Mouse (Mus musculus): ENCODE measurements around the gene Sgpp1. TPM values are rescaled to one million over a fixed set of nuclear protein-coding genes. Genes with fewer than 3 reads are reported as not detected.
A peak's percentile ranks its signal among the peaks of the same experiment; 100 is the strongest.

Gene Sgpp1
- polyA plus RNA-seq, 1 experiment = 26.0 TPM

DNA sequence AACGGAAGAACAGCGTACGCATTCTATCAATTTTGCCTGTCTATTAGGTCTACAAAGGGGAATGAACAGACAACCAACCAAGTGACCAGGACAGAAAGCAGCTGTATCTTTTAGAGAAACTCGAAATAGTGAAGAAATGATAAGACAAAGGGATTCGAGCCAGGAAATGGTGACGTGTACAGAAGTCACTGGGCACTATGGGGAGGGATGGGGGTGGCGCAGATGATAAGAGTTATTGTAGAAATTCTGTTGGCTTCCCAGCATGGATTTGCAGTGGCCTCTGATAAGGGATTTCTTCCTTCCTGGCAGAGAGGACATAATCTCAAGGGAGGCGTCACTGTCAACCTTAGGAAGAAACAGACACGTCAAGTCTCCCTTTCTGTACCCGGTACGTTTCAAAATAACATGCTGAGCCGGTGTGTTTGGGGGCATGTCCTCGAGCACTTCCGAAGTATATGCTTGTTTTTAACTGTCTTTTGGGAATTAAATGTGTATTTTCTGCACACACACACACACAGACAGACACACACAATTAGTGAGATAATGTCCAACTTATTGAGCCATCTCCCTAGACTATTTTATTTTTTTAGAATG is 10.3 kb upstream of the Sgpp1 start:
- H3K4me1 ChIP-seq (ENCODE audit: control insufficient read depth, insufficient read depth, insufficient read length) = no peaks in the 10 kb centered on the region
- no peak for DNase-seq (ENCODE audit: low read depth in 1 of 2, low spot score in 2 of 2)
- WGBS = 74% methylated on average over 14 of the region's 14 CpGs
- no peak for TF ChIP-seq CTCF (IDR thresholded peaks at IDR 0.05; ENCODE audit: extremely low read depth, insufficient read depth, insufficient read length, insufficient replicate concordance)
- no peak for TF ChIP-seq POLR2A (IDR thresholded peaks at IDR 0.05; ENCODE audit: low read depth, low read length)
- no peaks in the 10 kb centered on the region for H3K36me3 ChIP-seq (ENCODE audit: control insufficient read depth, insufficient read depth, low read length)
- H3K27me3 ChIP-seq (ENCODE audit: control insufficient read depth, insufficient read depth, low read length) = no peaks in the 10 kb centered on the region
- H3K27ac ChIP-seq (ENCODE audit: insufficient read depth, low read length) = no peak overlapping the region
- H3K4me3 ChIP-seq (ENCODE audit: extremely low read depth, insufficient read depth, insufficient read length) = no peak overlapping the region

DNA sequence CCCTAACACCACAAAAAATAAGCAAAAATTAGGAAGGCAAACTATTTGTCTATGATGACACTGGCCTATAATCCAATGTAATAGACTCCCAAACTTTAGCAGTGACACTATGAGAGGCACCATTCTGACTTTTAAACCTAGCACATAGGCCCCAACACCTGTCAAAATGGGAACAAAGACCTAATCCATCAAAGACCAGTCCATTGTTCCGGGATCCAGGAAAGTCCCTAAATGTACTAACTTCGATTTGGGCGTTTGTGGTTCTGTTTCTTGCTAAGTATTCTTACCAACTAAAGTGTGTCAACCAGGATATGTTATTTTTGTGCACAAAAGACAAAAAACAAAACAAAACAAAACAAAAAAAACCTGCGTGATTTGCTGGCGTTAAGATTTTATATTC is 6.6 kb upstream of the Sgpp1 start:
- TF ChIP-seq CTCF (IDR thresholded peaks at IDR 0.05; ENCODE audit: extremely low read depth, insufficient read depth, insufficient read length, insufficient replicate concordance) = no peak
- no peak for TF ChIP-seq POLR2A (IDR thresholded peaks at IDR 0.05; ENCODE audit: low read depth, low read length)
- Histone ChIP-seq H3K27me3 (ENCODE audit: control insufficient read depth, insufficient read depth, low read length) (no peaks in the 10 kb centered on the region), H3K4me3 (ENCODE audit: extremely low read depth, insufficient read depth, insufficient read length) (no peak overlapping the region), H3K4me1 (ENCODE audit: control insufficient read depth, insufficient read depth, insufficient read length) (no peaks in the 10 kb centered on the region), H3K27ac (ENCODE audit: insufficient read depth, low read length) (no peak overlapping the region), H3K36me3 (ENCODE audit: control insufficient read depth, insufficient read depth, low read length) (no peaks in the 10 kb centered on the region)
- DNase-seq (ENCODE audit: low read depth in 1 of 2, low spot score in 2 of 2) = no peak
- WGBS = 89% methylated on average over 5 of the region's 5 CpGs

DNA sequence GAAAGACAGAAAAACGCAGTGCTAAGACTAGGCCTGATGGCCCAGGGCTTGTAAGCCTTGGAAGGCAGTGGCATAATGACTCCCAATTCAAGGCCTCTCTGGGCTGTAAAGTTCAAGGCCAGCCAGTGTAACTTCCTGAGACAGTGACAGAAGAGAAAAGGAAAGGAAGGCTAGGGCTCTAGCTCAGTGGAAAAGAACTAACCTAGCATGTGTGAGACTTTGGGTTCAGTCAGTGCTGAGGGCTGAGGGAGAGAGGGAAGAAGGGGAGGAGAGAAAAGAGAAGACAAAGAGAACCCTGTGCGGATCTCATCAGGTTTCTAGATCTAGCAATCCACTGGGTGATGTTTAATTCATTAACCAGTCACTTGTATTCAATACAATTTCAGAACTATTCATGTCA is 5.7 kb upstream of the Sgpp1 start:
- 91% methylated on average over 2 of the region's 2 CpGs for WGBS
- Histone ChIP-seq H3K4me1 (ENCODE audit: control insufficient read depth, insufficient read depth, insufficient read length) (no peaks in the 10 kb centered on the region), H3K4me3 (ENCODE audit: extremely low read depth, insufficient read depth, insufficient read length) (no peak overlapping the region), H3K27ac (ENCODE audit: insufficient read depth, low read length) (no peak overlapping the region), H3K36me3 (ENCODE audit: control insufficient read depth, insufficient read depth, low read length) (no peaks in the 10 kb centered on the region), H3K27me3 (ENCODE audit: control insufficient read depth, insufficient read depth, low read length) (no peaks in the 10 kb centered on the region)
- no peak for DNase-seq (ENCODE audit: low read depth in 1 of 2, low spot score in 2 of 2)
- TF ChIP-seq CTCF (IDR thresholded peaks at IDR 0.05; ENCODE audit: extremely low read depth, insufficient read depth, insufficient read length, insufficient replicate concordance) = no peak
- TF ChIP-seq POLR2A (IDR thresholded peaks at IDR 0.05; ENCODE audit: low read depth, low read length) = no peak

DNA sequence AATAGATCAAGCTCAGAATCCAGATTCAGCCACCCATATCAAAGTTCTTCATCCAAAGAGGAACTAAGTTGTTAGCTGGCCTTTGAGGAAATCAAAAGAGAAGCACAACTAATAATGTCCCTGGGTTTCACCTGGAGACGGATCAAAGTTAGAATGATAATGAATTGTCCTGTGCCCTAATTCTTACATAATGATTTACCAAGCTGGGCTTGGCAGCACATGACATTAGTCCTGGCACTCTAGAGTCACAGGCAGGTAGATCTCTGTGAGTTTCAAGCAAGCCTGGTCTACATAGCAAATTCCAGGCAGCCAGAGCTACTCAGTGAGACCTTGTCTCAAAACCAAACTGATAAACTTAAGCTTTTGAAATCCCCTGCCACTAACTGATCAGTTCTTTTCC is 4.9 kb upstream of the Sgpp1 start:
- Histone ChIP-seq H3K4me3 (ENCODE audit: extremely low read depth, insufficient read depth, insufficient read length) (no peak overlapping the region), H3K36me3 (ENCODE audit: control insufficient read depth, insufficient read depth, low read length) (no peaks in the 10 kb centered on the region), H3K27me3 (ENCODE audit: control insufficient read depth, insufficient read depth, low read length) (no peaks in the 10 kb centered on the region), H3K4me1 (ENCODE audit: control insufficient read depth, insufficient read depth, insufficient read length) (no peaks in the 10 kb centered on the region), H3K27ac (ENCODE audit: insufficient read depth, low read length) (no peak overlapping the region)
- DNase-seq (ENCODE audit: low read depth in 1 of 2, low spot score in 2 of 2) = no peak
- WGBS = 80% methylated on average over 1 of the region's 1 CpGs
- TF ChIP-seq POLR2A (IDR thresholded peaks at IDR 0.05; ENCODE audit: low read depth, low read length) (no peak), CTCF (IDR thresholded peaks at IDR 0.05; ENCODE audit: extremely low read depth, insufficient read depth, insufficient read length, insufficient replicate concordance) (no peak)

DNA sequence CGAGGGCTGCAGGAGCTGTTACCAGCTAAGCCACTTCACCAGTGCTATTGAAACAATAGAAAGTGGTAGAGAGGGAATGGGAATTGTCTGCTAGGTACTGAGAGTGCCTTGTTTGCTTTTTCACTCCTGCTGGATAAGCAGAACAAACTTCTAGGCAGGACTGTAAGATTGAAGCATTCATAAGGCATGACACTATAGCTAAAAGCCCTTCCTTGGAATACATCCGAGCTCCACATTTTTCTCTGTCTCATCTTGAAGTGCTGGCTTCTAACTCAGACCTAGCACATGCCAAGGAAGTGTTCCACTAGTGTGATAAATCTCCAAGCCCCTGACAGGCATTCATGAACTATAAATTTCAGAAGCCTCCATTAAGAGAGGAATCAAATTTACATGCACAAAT is 4.1 kb upstream of the Sgpp1 start:
- no peak overlapping the region for H3K27ac ChIP-seq (ENCODE audit: insufficient read depth, low read length)
- no peaks in the 10 kb centered on the region for H3K4me1 ChIP-seq (ENCODE audit: control insufficient read depth, insufficient read depth, insufficient read length)
- no peak for TF ChIP-seq POLR2A (IDR thresholded peaks at IDR 0.05; ENCODE audit: low read depth, low read length)
- no peak for TF ChIP-seq CTCF (IDR thresholded peaks at IDR 0.05; ENCODE audit: extremely low read depth, insufficient read depth, insufficient read length, insufficient replicate concordance)
- WGBS = 81% methylated on average over 2 of the region's 2 CpGs
- H3K36me3 ChIP-seq (ENCODE audit: control insufficient read depth, insufficient read depth, low read length) = no peaks in the 10 kb centered on the region
- no peak for DNase-seq (ENCODE audit: low read depth in 1 of 2, low spot score in 2 of 2)
- H3K4me3 ChIP-seq (ENCODE audit: extremely low read depth, insufficient read depth, insufficient read length) = no peak overlapping the region
- H3K27me3 ChIP-seq (ENCODE audit: control insufficient read depth, insufficient read depth, low read length) = no peaks in the 10 kb centered on the region

DNA sequence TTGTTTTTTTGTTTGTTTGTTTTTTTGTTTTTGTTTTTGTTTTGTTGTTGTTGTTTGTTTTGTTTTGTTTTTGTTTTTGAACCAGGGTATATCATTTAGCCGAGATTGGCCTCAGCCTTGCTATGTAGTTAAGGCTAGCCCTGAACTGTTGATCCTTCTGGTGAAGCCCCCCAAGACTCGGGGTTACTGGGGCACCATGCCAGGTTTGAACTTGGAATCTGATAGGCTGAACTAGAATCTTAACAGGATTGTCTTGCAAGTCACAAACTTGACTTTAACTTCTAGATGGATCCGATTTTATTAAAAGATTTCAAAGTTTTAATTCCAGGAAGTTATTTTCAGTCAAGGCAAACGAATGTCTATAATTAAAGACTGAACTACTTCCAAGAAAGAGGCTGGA is 767 bp upstream of the Sgpp1 start:
- H3K27ac ChIP-seq (ENCODE audit: insufficient read depth, low read length) = no peak overlapping the region
- H3K4me3 ChIP-seq (ENCODE audit: extremely low read depth, insufficient read depth, insufficient read length) = no peak overlapping the region
- no peak for DNase-seq (ENCODE audit: low read depth in 1 of 2, low spot score in 2 of 2)
- no peaks in the 10 kb centered on the region for H3K4me1 ChIP-seq (ENCODE audit: control insufficient read depth, insufficient read depth, insufficient read length)
- H3K36me3 ChIP-seq (ENCODE audit: control insufficient read depth, insufficient read depth, low read length) = no peaks in the 10 kb centered on the region
- TF ChIP-seq POLR2A (IDR thresholded peaks at IDR 0.05; ENCODE audit: low read depth, low read length) (no peak), CTCF (IDR thresholded peaks at IDR 0.05; ENCODE audit: extremely low read depth, insufficient read depth, insufficient read length, insufficient replicate concordance) (no peak)
- no peaks in the 10 kb centered on the region for H3K27me3 ChIP-seq (ENCODE audit: control insufficient read depth, insufficient read depth, low read length)
- WGBS = 80% methylated on average over 4 of the region's 4 CpGs

DNA sequence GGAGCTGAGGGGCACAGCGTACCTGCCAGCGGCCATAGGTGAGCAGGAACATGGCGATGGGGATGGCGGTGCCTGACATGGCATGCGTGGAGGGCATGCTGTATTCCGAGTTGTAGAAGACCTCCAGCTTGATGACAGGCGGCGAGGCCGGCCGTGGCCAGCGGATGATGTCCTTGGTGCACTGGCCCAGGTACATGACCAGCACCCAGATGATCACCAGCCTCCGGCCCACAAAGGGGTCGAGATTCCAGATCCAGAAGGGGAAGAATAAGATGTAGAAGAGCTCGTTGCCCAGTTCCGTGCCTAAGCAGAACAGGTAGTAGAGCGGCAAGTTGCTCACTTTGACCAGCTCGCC is 661 bp downstream of the Sgpp1 start:
- Histone ChIP-seq H3K27me3 (ENCODE audit: control insufficient read depth, insufficient read depth, low read length) (no peaks in the 10 kb centered on the region), H3K4me1 (ENCODE audit: control insufficient read depth, insufficient read depth, insufficient read length) (no peaks in the 10 kb centered on the region), H3K27ac (ENCODE audit: insufficient read depth, low read length) (peak overlapping the region; percentile 84), H3K4me3 (ENCODE audit: extremely low read depth, insufficient read depth, insufficient read length) (peak overlapping the region; percentile 80), H3K36me3 (ENCODE audit: control insufficient read depth, insufficient read depth, low read length) (no peaks in the 10 kb centered on the region)
- TF ChIP-seq POLR2A (IDR thresholded peaks at IDR 0.05; ENCODE audit: low read depth, low read length) = no peak
- no peak for TF ChIP-seq CTCF (IDR thresholded peaks at IDR 0.05; ENCODE audit: extremely low read depth, insufficient read depth, insufficient read length, insufficient replicate concordance)
- DNase-seq (ENCODE audit: low read depth in 1 of 2, low spot score in 2 of 2) = peak in 1 of 2 experiments; percentile 23
- WGBS = 1% methylated on average over 17 of the region's 17 CpGs

All from spleen, adult 2 months (tissue).